Mouse (Mus musculus) thymus, adult 2 months (tissue): ENCODE measurements around the gene Smg6. TPM values are rescaled to one million over a fixed set of nuclear protein-coding genes. Genes with fewer than 3 reads are reported as not detected.

Experiments used
- DNase-seq: peaks from one replicate; pipeline ENCODE4 v3.0.0; 2021
- H3K27ac ChIP-seq: fragments of 200-500 bp; 2 replicates; pipeline ENCODE4 v1.5.1; 2012; ENCODE audit warnings: low read length, control low read depth; ENCODE audit not compliant: control insufficient read depth, insufficient read depth
- H3K27me3 ChIP-seq: fragments of 200-500 bp; 2 replicates; pipeline ENCODE4 v1.6.1; 2012; ENCODE audit warnings: mild to moderate bottlenecking, low read length, moderate library complexity, mixed read lengths; ENCODE audit not compliant: control insufficient read depth, insufficient read depth
- H3K36me3 ChIP-seq: fragments of 200-500 bp; 2 replicates; pipeline ENCODE4 v1.6.1; 2012; ENCODE audit warnings: mild to moderate bottlenecking, low read length, moderate library complexity; ENCODE audit not compliant: control insufficient read depth, insufficient read depth
- H3K4me1 ChIP-seq: fragments of 200-500 bp; replicated peaks from 2 replicates; pipeline ENCODE4 v1.6.1; 2012; ENCODE audit warnings: low read length; ENCODE audit not compliant: control insufficient read depth, insufficient read depth
- H3K4me3 ChIP-seq: fragments of 200-500 bp; 2 replicates; pipeline ENCODE4 v1.5.1; 2012; ENCODE audit warnings: mild to moderate bottlenecking, low read length, control low read depth, moderate library complexity; ENCODE audit not compliant: control insufficient read depth, insufficient read depth
- CTCF ChIP-seq: fragments of 200-500 bp; IDR thresholded peaks from 2 replicates; pipeline ENCODE4 v1.5.1; 2012; ENCODE audit warnings: mild to moderate bottlenecking, control low read depth, low read length, moderate library complexity, borderline replicate concordance; ENCODE audit not compliant: control insufficient read depth, poor library complexity, insufficient read depth; ENCODE audit errors: extremely low read depth
- POLR2A ChIP-seq: fragments of 200-500 bp; IDR thresholded peaks from 2 replicates; pipeline ENCODE4 v1.6.1; 2012; ENCODE audit warnings: mild to moderate bottlenecking, low read length, control low read depth, moderate library complexity; ENCODE audit not compliant: control insufficient read depth, poor library complexity, insufficient read depth; ENCODE audit errors: extremely low read depth
- WGBS: fragments of 180-500 bp; shearing (Covaris S2); methylation state at CpG from one replicate; pipeline ENCODE4 v1.1.7; 2018; 5-methylcytosine and 5-hydroxymethylcytosine counted together
- polyA plus RNA-seq: library from polyadenylated mRNA; depleted of rRNA; stranded (reverse); fragments of >200 nt; gene quantifications from 2 replicates; pipeline ENCODE4 v1.2.3, GENCODE M21; 2012; rRNA removed

Smg6 gene
- polyA plus RNA-seq = 69.4 and 69.7 TPM in 2 replicates

GRCm38 (mm10) chr11:74925577-74926387, at the start of gene Smg6, which contains the start of gene Srr:
Smg6 (plus strand) TSS chr11:74925823.
Srr (minus strand) TSS chr11:74925948.
- Histone ChIP-seq H3K4me3 (peak within 1 kb of the TSS; percentile 74), H3K27me3 (no peaks in the 10 kb centered on the region), H3K4me1 (peaks cover 3% of the 10 kb centered on the region), H3K36me3 (no peaks in the 10 kb centered on the region), H3K27ac (peak within 1 kb of the TSS; percentile 83)
- TF ChIP-seq POLR2A = peak; percentile 86
- no peak for TF ChIP-seq CTCF
- WGBS = under 1% methylated on average over 85 of the region's 88 CpGs
- peak; percentile 93 for DNase-seq

- TF ChIP-seq CTCF (no peak), POLR2A (no peak)
- no peak overlapping the region for H3K27ac ChIP-seq
- 53% methylated on average over 9 of the region's 9 CpGs for WGBS
These were observed 48.8 kb upstream of the Smg6 start for GRCm38 (mm10) chr11:74876801-74877200.

DNA sequence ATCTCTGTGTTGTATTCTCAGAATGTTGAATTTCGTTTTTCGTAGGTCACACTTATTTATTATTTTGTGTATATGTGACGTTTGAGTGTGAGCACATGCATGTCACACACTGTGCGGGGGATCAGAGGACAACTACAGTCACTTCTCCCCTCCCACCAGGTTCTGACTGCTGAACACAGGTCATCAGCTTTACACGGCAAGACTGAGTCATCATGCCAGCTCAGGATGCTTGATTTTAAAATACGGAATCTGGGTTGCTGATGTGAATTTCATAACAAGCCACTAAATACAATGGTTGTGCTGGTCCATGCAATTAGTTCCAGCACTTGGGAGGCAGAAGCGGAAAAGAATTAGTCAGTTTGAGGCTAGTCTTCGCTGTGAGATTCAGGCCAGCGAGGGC, 44.6 kb upstream of the Smg6 start:
- WGBS = 94% methylated on average over 9 of the region's 9 CpGs

More at GRCm38 (mm10) chr11:74876801-74877200, 48.8 kb upstream of the Smg6 start:
- Histone ChIP-seq H3K27me3 (no peaks in the 10 kb centered on the region), H3K4me3 (no peak overlapping the region), H3K4me1 (no peaks in the 10 kb centered on the region; the same call in 1 of the 2 replicates), H3K36me3 (no peaks in the 10 kb centered on the region)
- DNase-seq = no peak

GRCm38 (mm10) chr11:74881979-74882378, 43.6 kb upstream of the Smg6 start:
- TF ChIP-seq CTCF (no peak), POLR2A (no peak)
- H3K36me3 ChIP-seq = no peaks in the 10 kb centered on the region
- H3K4me3 ChIP-seq = no peak overlapping the region
- no peak overlapping the region for H3K27ac ChIP-seq
- no peaks in the 10 kb centered on the region for H3K27me3 ChIP-seq
- DNase-seq = no peak
- H3K4me1 ChIP-seq = no peaks in the 10 kb centered on the region
- 93% methylated on average over 14 of the region's 14 CpGs for WGBS

More for the DNA sequence above, 44.6 kb upstream of the Smg6 start:
- Histone ChIP-seq H3K4me3 (no peak overlapping the region), H3K27ac (no peak overlapping the region), H3K4me1 (no peaks in the 10 kb centered on the region; the same call in 1 of the 2 replicates), H3K27me3 (no peaks in the 10 kb centered on the region), H3K36me3 (no peaks in the 10 kb centered on the region)
- DNase-seq = no peak
- no peak for TF ChIP-seq CTCF
- TF ChIP-seq POLR2A = no peak

DNA sequence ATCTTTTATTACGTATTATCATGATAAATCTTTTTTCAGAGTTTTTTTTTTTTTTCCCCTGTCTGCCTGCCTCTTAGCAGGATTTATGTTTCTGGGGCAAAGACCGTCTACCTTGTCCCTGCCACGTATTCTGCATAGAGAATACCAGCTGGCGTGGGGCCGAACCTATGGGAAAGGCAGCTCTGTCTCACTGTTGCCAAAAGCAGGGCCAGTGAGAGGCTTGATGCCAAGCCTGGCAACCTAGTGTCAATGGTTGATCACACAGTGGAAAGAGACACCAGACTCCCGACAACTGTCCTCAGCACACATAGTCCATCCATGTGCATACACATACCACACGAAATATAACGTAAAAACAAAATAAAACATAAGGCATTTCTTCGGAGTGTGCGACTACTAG, 42.5 kb upstream of the Smg6 start:
- Histone ChIP-seq H3K4me1 (no peaks in the 10 kb centered on the region), H3K27ac (no peak overlapping the region), H3K27me3 (no peaks in the 10 kb centered on the region), H3K36me3 (no peaks in the 10 kb centered on the region), H3K4me3 (no peak overlapping the region)
- 97% methylated on average over 10 of the region's 10 CpGs for WGBS
- TF ChIP-seq POLR2A (no peak), CTCF (no peak)
- no peak for DNase-seq

DNA sequence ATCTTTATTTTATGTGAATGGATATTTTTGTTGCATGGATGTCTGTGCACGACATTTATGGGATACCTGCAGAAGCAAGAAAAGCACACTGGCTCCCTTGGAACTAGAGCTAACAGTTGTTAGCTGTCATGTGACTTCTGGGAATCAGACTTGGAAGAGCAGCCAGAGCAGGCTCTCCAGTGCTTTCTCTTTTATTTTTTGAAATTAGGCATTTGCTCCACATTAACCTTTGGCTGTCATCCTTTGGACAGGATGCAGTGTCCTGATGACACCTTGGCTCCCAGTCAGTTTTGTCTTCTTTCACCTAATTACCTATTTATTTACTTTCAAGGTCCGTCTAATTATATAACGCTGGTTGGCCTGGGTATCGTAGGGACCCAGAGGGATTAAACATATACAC, 31.0 kb upstream of the Smg6 start:
- Histone ChIP-seq H3K4me3 (no peak overlapping the region), H3K27me3 (no peaks in the 10 kb centered on the region), H3K36me3 (no peaks in the 10 kb centered on the region), H3K27ac (no peak overlapping the region), H3K4me1 (peaks cover 8% of the 10 kb centered on the region; the same call in 1 of the 2 replicates)
- 95% methylated on average over 4 of the region's 4 CpGs for WGBS
- no peak for TF ChIP-seq POLR2A
- no peak for TF ChIP-seq CTCF
- DNase-seq = no peak
